Mouse (Mus musculus): Measurements from ENCODE around the gene Ctnnbl1. TPM values are rescaled to one million over a fixed set of nuclear protein-coding genes. Genes with fewer than 3 reads are reported as not detected.
A peak's percentile ranks its signal among the peaks of the same experiment; 100 is the strongest.

Ctnnbl1 gene
- polyA plus RNA-seq, 1 experiment from 2014 or later, result 78.7 TPM

- H3K4me3 ChIP-seq (replicated peaks; ENCODE audit: low read depth, low read length), result no peak overlapping the region
- ATAC-seq (ENCODE audit: low FRiP score, low TSS enrichment), result no peak
- H3K4me1 ChIP-seq (ENCODE audit: control insufficient read depth, insufficient read depth, low read length), result no peaks in the 10 kb centered on the region
- no peaks in the 10 kb centered on the region for H3K9me3 ChIP-seq (ENCODE audit: control insufficient read depth, low read length)
- H3K9ac ChIP-seq (replicated peaks; ENCODE audit: low read length), result no peak overlapping the region
- H3K4me2 ChIP-seq (ENCODE audit: low read length), result no peak overlapping the region
- DNase-seq, result no peak
- peaks cover 6% of the 10 kb centered on the region; the same call in 1 of the 2 replicates for H3K36me3 ChIP-seq (ENCODE audit: control insufficient read depth, insufficient read depth, low read length)
- 88% methylated on average over 6 of the region's 6 CpGs for WGBS
- no peak overlapping the region for H3K27ac ChIP-seq (replicated peaks; ENCODE audit: low read depth, low read length)
- no peaks in the 10 kb centered on the region for H3K27me3 ChIP-seq (ENCODE audit: control insufficient read depth, insufficient read depth, low read length)
These were observed 133.0 kb downstream of the Ctnnbl1 start for GRCm38 (mm10) chr2:157870247-157870646.

DNA sequence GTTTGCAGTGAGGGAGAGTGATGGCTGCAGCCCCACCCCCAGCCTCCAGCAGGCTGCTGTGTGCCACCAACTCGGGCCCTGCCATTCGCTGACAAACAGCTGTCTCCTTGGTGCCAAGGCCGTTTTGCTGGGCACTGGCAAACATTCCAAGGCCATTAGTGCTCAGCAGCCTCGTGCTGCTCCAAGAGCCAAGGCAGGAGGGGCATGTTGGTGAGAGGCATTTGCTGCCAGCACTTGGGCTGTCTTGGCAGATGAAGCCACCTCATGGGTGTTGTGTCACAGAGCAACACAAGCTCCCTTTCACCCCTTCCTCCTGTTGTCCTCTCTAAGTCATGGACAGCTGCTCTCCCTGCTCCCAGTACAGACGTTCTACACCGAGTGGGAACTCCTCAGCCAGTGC lies 136.0 kb downstream of the Ctnnbl1 start:
- no peak for DNase-seq
- Histone ChIP-seq H3K4me1 (ENCODE audit: control insufficient read depth, insufficient read depth, low read length) (no peaks in the 10 kb centered on the region), H3K9me3 (ENCODE audit: control insufficient read depth, low read length) (no peaks in the 10 kb centered on the region), H3K36me3 (ENCODE audit: control insufficient read depth, insufficient read depth, low read length) (peaks cover 6% of the 10 kb centered on the region; the same call in 1 of the 2 replicates), H3K4me3 (replicated peaks; ENCODE audit: low read depth, low read length) (no peak overlapping the region), H3K27ac (replicated peaks; ENCODE audit: low read depth, low read length) (0 out of 2 replicates have a peak overlapping the region, but pooled peaks have one; percentile 4), H3K9ac (replicated peaks; ENCODE audit: low read length) (no peak overlapping the region), H3K27me3 (ENCODE audit: control insufficient read depth, insufficient read depth, low read length) (no peaks in the 10 kb centered on the region), H3K4me2 (ENCODE audit: low read length) (no peak overlapping the region)
- WGBS, result 78% methylated on average over 6 of the region's 6 CpGs
- no peak for ATAC-seq (ENCODE audit: low FRiP score, low TSS enrichment)

DNA sequence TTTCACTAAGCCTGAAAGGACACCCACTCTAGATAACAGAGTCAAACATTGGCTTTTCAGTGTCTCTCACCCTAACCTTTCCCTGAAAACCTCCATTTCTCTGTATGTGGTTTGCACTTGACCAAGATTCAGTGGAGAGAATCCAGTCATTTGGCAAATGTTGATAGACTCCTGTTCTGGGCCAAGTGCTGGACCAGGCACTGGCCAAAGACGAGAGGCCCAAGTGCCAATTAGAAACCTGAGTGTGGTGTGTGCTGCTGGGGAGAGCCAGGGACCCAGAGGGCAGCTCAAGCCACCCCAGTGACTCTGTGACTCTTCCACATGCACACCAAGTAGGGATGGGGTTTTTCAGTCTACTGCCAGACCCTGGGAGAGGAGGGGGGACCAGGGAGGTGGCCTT lies 136.5 kb downstream of the Ctnnbl1 start:
- Histone ChIP-seq H3K36me3 (ENCODE audit: control insufficient read depth, insufficient read depth, low read length) (peaks cover 6% of the 10 kb centered on the region; the same call in 1 of the 2 replicates), H3K9me3 (ENCODE audit: control insufficient read depth, low read length) (no peaks in the 10 kb centered on the region), H3K9ac (replicated peaks; ENCODE audit: low read length) (no peak overlapping the region), H3K27me3 (ENCODE audit: control insufficient read depth, insufficient read depth, low read length) (no peaks in the 10 kb centered on the region), H3K27ac (replicated peaks; ENCODE audit: low read depth, low read length) (no peak overlapping the region), H3K4me3 (replicated peaks; ENCODE audit: low read depth, low read length) (no peak overlapping the region), H3K4me2 (ENCODE audit: low read length) (no peak overlapping the region), H3K4me1 (ENCODE audit: control insufficient read depth, insufficient read depth, low read length) (no peaks in the 10 kb centered on the region)
- DNase-seq (no peak), ATAC-seq (ENCODE audit: low FRiP score, low TSS enrichment) (no peak)
- 97% methylated on average over 1 of the region's 1 CpGs for WGBS

DNA sequence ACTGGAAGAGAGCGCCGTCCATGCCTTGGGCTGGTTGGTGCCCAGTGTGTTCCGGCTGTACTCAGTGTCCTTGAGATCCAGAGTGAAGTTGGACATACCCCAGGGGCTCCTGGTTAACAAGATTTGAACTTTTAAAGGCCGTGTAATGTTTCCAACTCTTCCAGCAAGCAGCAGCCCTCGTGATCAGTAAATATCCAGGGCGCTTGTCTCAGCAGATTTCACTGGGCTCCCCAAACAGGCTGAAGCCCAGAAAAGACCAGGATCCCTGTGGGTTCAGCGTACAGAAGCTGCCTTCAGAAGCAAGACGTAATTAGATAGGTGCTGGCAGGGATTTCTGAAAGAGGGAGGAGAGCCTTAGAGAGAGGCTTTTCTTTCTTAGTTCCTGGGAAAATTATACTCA lies 137.9 kb downstream of the Ctnnbl1 start:
- Histone ChIP-seq H3K9ac (replicated peaks; ENCODE audit: low read length) (no peak overlapping the region), H3K4me3 (replicated peaks; ENCODE audit: low read depth, low read length) (no peak overlapping the region), H3K27me3 (ENCODE audit: control insufficient read depth, insufficient read depth, low read length) (no peaks in the 10 kb centered on the region), H3K4me1 (ENCODE audit: control insufficient read depth, insufficient read depth, low read length) (no peaks in the 10 kb centered on the region), H3K9me3 (ENCODE audit: control insufficient read depth, low read length) (no peaks in the 10 kb centered on the region), H3K27ac (replicated peaks; ENCODE audit: low read depth, low read length) (0 out of 2 replicates have a peak overlapping the region, but pooled peaks have one; percentile 13), H3K4me2 (ENCODE audit: low read length) (no peak overlapping the region), H3K36me3 (ENCODE audit: control insufficient read depth, insufficient read depth, low read length) (peaks cover 6% of the 10 kb centered on the region; the same call in 1 of the 2 replicates)
- ATAC-seq (ENCODE audit: low FRiP score, low TSS enrichment) (no peak), DNase-seq (no peak)
- 77% methylated on average over 8 of the region's 8 CpGs for WGBS

DNA sequence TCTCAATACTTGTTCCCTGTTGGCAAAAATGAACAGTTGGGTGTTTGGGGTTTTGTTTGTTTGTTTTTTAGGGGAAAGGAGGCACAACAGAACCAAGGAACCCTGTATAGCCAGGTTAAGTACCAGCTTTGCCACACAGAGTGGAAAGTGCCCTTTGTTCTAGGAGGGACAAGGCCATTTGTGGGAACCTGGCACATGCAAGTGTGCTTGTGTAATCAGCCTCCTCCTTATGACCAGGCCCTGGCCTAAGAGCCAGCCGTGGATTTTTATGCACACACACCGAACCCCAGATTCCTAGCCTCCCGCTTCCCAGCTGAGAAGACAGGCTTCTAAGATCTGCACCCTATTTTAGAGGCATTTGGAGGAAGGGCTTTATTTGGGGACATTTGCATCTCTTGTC lies 140.2 kb downstream of the Ctnnbl1 start:
- Histone ChIP-seq H3K9me3 (ENCODE audit: control insufficient read depth, low read length) (no peaks in the 10 kb centered on the region), H3K4me3 (replicated peaks; ENCODE audit: low read depth, low read length) (no peak overlapping the region), H3K9ac (replicated peaks; ENCODE audit: low read length) (no peak overlapping the region), H3K27ac (replicated peaks; ENCODE audit: low read depth, low read length) (no peak overlapping the region), H3K4me2 (ENCODE audit: low read length) (no peak overlapping the region), H3K27me3 (ENCODE audit: control insufficient read depth, insufficient read depth, low read length) (no peaks in the 10 kb centered on the region), H3K36me3 (ENCODE audit: control insufficient read depth, insufficient read depth, low read length) (no peaks in the 10 kb centered on the region), H3K4me1 (ENCODE audit: control insufficient read depth, insufficient read depth, low read length) (peaks cover 18% of the 10 kb centered on the region)
- WGBS, result 89% methylated on average over 3 of the region's 3 CpGs
- ATAC-seq (ENCODE audit: low FRiP score, low TSS enrichment), result no peak
- no peak for DNase-seq

- H3K9me3 ChIP-seq (ENCODE audit: control insufficient read depth, low read length), result no peaks in the 10 kb centered on the region
- no peak overlapping the region for H3K9ac ChIP-seq (replicated peaks; ENCODE audit: low read length)
- no peaks in the 10 kb centered on the region for H3K27me3 ChIP-seq (ENCODE audit: control insufficient read depth, insufficient read depth, low read length)
- H3K27ac ChIP-seq (replicated peaks; ENCODE audit: low read depth, low read length), result no peak overlapping the region
- H3K4me1 ChIP-seq (ENCODE audit: control insufficient read depth, insufficient read depth, low read length), result peaks cover 21% of the 10 kb centered on the region
- H3K4me2 ChIP-seq (ENCODE audit: low read length), result no peak overlapping the region
- 74% methylated on average over 5 of the region's 5 CpGs for WGBS
- H3K4me3 ChIP-seq (replicated peaks; ENCODE audit: low read depth, low read length), result no peak overlapping the region
- DNase-seq (no peak), ATAC-seq (ENCODE audit: low FRiP score, low TSS enrichment) (no peak)
- no peaks in the 10 kb centered on the region for H3K36me3 ChIP-seq (ENCODE audit: control insufficient read depth, insufficient read depth, low read length)
These were observed 140.8 kb downstream of the Ctnnbl1 start for GRCm38 (mm10) chr2:157877967-157878366.

DNA sequence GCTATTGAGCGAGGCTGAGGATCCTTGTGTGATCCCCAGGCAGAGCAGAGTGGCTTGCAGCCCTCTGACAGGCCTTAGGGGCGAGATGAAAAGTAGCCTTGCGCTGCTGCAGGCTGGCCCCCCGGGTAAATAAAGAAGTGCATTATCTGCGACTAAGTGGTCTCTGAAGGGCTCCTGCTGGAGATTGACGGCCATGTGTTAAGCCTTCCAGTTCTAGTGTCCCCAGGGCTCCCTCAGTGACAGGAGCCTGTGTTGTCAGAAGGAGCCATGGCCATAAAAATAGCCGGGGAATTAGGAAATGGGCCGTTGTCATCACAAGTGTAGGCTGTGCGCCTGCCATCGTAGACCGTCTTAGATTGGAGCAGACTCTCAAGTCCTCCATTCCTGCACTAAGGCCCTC lies 144.7 kb downstream of the Ctnnbl1 start:
- Histone ChIP-seq H3K27me3 (ENCODE audit: control insufficient read depth, insufficient read depth, low read length) (no peaks in the 10 kb centered on the region), H3K4me2 (ENCODE audit: low read length) (no peak overlapping the region), H3K9me3 (ENCODE audit: control insufficient read depth, low read length) (no peaks in the 10 kb centered on the region), H3K36me3 (ENCODE audit: control insufficient read depth, insufficient read depth, low read length) (peaks cover 21% of the 10 kb centered on the region), H3K4me1 (ENCODE audit: control insufficient read depth, insufficient read depth, low read length) (peaks cover 33% of the 10 kb centered on the region), H3K9ac (replicated peaks; ENCODE audit: low read length) (no peak overlapping the region), H3K4me3 (replicated peaks; ENCODE audit: low read depth, low read length) (no peak overlapping the region), H3K27ac (replicated peaks; ENCODE audit: low read depth, low read length) (peak overlapping the region; percentile 72)
- WGBS, result 20% methylated on average over 11 of the region's 11 CpGs
- ATAC-seq (ENCODE audit: low FRiP score, low TSS enrichment), result no peak
- DNase-seq, result peak; percentile 59

- H3K27ac ChIP-seq (replicated peaks; ENCODE audit: low read depth, low read length), result peak overlapping the region; percentile 86
- ATAC-seq (ENCODE audit: low FRiP score, low TSS enrichment) (peak; percentile 38; the same call in 1 of the 2 replicates), DNase-seq (peak; percentile 70)
- H3K27me3 ChIP-seq (ENCODE audit: control insufficient read depth, insufficient read depth, low read length), result no peaks in the 10 kb centered on the region
- H3K36me3 ChIP-seq (ENCODE audit: control insufficient read depth, insufficient read depth, low read length), result peaks cover 27% of the 10 kb centered on the region
- no peak overlapping the region for H3K4me3 ChIP-seq (replicated peaks; ENCODE audit: low read depth, low read length)
- no peak overlapping the region; the same call in 1 of the 2 replicates for H3K9ac ChIP-seq (replicated peaks; ENCODE audit: low read length)
- H3K9me3 ChIP-seq (ENCODE audit: control insufficient read depth, low read length), result no peaks in the 10 kb centered on the region
- 22% methylated on average over 10 of the region's 10 CpGs for WGBS
- H3K4me2 ChIP-seq (ENCODE audit: low read length), result no peak overlapping the region
- H3K4me1 ChIP-seq (ENCODE audit: control insufficient read depth, insufficient read depth, low read length), result peaks cover 44% of the 10 kb centered on the region
These were observed 150.2 kb downstream of the Ctnnbl1 start for GRCm38 (mm10) chr2:157887275-157888025.

GRCm38 (mm10) chr2:157891166-157891565 lies 154.0 kb downstream of the Ctnnbl1 start:
- Histone ChIP-seq H3K4me2 (ENCODE audit: low read length) (no peak overlapping the region), H3K9me3 (ENCODE audit: control insufficient read depth, low read length) (no peaks in the 10 kb centered on the region), H3K4me1 (ENCODE audit: control insufficient read depth, insufficient read depth, low read length) (peaks cover 38% of the 10 kb centered on the region), H3K4me3 (replicated peaks; ENCODE audit: low read depth, low read length) (no peak overlapping the region), H3K36me3 (ENCODE audit: control insufficient read depth, insufficient read depth, low read length) (peaks cover 9% of the 10 kb centered on the region; the same call in 1 of the 2 replicates), H3K9ac (replicated peaks; ENCODE audit: low read length) (no peak overlapping the region), H3K27me3 (ENCODE audit: control insufficient read depth, insufficient read depth, low read length) (no peaks in the 10 kb centered on the region), H3K27ac (replicated peaks; ENCODE audit: low read depth, low read length) (no peak overlapping the region)
- ATAC-seq (ENCODE audit: low FRiP score, low TSS enrichment) (no peak), DNase-seq (no peak)
- WGBS, result 74% methylated on average over 6 of the region's 6 CpGs
